Mouse (Mus musculus): ENCODE measurements around the gene Parp2.

DNA sequence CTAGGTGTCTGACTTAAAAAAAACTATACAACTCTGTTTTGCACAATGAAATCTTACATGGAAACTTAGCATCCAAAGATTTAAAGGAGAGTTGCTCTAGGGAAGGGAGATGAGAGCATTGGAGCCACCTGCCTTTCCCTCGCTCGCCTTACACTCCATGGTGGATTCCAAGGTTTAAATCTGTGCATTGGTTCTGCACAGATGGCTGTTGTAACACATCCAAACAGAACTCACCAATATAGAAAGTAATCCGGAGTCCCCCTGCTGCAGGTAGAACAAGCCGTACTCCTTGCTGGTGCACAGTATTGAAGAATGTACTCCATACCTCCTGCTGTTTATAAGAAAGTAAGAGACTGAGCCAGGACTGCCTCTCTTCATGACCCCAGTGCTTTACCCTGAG is 18.9 kb downstream of the Parp2 start:
- TF ChIP-seq CTCF (IDR thresholded peaks at IDR 0.05; ENCODE audit: low read depth, low read length) (no peak), POLR2A (IDR thresholded peaks at IDR 0.05; ENCODE audit: insufficient read depth, low read length) (no peak)

Data from ES-Bruce4 (cell line).